Mouse (Mus musculus): ENCODE data around the gene Gmpr.

DNA sequence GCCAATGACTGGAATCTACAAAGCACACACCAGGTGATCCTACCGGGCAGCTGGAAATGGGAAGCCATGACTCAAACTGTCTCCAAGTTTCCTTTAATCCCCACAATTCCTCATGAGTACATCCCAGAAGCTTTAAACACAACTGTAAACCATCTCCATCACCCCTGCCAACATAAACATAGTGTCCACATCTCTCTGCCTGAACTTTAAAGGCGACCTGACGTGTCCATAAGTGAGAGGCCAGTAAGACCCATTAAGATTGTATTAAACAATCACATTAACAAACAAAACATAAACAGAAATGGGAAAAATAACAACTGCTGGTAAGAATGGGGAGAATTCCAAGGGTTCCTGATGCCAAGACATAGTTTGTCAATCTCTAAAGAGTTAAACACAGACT, 72.5 kb downstream of the Gmpr start:
- no peak for TF ChIP-seq EP300 (IDR thresholded peaks at IDR 0.05; ENCODE audit: insufficient read depth, low read depth, low read length)
- TF ChIP-seq POLR2A (IDR thresholded peaks at IDR 0.05; ENCODE audit: insufficient read depth, low read depth, low read length) = no peak
- TF ChIP-seq CTCF (IDR thresholded peaks at IDR 0.05) = no peak

All from heart, adult 2 months (tissue).